Mouse (Mus musculus): ENCODE results near the gene Ly6g6d.

Ly6g6d gene

GRCm38 (mm10) chr17:35024261-35024660, 53.6 kb downstream of the Ly6g6d start:
- no peak for DNase-seq (ENCODE audit: low spot score in 2 of 2)

DNA sequence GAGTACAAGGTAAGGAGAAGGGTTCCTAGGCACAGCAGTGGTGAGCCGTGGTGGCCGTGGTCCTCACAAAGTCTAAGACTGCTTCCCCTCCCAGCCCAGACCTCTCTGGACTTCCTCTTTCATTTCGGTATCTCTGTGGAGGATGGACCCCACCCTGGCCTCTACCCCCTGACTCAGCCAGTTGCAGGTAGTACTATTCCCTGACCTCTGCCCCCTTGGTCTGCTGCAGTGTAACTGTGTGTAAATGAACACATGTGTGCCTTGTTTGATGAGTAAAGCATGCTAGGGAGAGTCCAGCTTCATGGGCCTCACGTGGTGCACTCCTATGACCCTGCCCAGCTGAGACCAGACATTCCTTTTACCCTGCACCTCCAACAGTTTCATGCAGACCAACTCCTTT, 54.1 kb downstream of the Ly6g6d start:
- no peak for DNase-seq (ENCODE audit: low spot score in 2 of 2)

DNA sequence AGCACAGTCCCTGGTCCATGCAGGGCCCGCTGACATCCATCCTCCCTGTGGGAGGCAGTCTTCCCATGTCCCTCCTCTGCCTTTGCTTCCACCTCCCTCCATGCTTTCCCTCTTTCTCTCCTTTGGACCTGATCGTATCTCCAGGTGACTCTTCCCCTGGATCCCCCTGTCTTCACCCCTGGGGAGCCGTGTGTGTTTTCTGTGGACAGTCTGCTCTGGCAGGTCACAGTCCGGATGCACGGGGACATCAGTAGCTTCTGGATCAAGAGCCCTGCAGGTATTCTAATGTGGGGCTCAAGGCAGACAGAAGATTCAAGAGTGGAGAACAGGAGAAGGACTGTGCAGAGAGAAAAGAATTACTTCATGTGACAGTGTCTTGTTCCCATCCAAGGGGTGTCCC, 54.6 kb downstream of the Ly6g6d start:
- no peak for DNase-seq (ENCODE audit: low spot score in 2 of 2)

DNA sequence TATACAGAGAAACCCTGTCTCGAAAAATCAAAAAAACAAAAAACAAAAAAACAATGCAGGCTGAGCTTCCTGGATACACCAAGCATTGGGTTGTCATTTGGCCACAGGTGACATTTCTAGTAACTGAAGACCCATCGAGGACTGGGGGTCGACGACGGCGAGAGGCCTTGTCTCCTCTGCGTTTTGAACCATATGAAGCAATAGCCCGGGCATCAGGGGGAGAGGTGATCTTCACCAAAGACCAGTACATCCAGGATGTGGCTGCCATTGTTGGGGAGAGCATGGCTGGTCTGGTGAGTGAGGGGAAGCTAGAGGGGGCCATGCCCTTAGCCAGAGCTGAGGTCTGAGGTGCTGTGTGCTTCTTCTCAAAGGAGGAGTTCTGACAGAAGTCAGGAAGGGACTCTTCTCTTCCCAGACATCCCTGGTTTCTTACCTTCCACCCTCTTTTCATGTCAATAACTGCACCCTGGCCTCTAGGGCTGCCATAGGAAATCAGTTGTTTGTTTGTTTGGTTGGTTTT, 55.3 kb downstream of the Ly6g6d start:
- DNase-seq (ENCODE audit: low spot score in 2 of 2) = no peak

DNA sequence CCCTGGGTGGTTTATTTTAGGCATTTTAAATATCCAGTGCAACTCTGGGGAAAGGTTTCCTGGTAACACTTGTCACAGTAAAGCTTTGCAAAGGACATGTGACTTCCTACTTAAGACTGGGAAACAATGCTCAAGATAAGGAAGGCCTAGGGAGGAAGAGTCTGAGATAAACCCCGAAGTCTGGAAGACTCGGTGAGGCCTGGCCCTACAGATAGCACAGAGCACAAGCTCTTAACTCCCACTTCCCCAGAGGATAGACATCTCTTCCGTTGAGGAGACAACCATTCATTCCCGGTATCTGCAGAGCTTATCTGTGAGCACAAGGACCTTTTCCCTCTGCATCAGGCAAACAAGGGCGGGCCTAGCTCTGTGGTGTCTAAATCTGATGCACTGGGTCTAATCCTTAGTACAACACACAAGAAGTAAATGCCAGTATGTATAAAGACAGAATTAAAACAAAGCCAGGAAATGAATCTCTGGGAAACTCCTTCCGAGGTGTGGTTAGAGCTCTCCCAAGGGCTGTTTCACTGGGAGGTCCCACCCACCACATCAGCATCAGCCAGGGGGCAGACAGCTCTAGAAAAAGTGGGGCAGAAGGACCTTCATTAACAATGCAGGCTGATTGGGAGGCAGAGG, 55.9 kb downstream of the Ly6g6d start:
- no peak for DNase-seq (ENCODE audit: low spot score in 2 of 2)
